Mouse (Mus musculus): ENCODE measurements at regions not wholly inside any gene's neighbourhood (a gene's known extent, or its start where the extent isn't known, plus 50 kb on each side); places are given as distances from the start of the nearest gene placed in this dataset.
A peak's percentile ranks its signal among the peaks of the same experiment; 100 is the strongest.

DNA sequence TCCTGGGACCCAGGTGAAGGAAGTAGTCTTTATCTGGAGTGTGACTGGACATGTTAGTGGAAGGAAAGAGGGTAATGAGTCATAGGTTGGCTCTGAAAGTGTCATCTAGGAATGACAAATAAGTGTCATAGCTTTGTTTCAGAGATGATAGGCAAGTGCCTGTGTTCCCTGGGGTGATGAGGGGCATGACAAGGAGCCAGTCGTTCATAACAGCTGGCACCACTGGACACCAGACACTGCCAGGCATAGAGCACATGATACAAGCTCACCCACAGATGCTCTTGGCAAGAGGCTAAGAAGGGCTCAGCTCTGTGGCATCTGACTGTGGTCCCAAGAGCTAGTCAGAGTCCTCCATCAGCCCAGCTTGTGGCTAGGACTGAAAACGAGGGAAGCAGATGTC is 171.0 kb downstream of the Rab11fip4 start:
- peak; percentile 83 for DNase-seq

DNA sequence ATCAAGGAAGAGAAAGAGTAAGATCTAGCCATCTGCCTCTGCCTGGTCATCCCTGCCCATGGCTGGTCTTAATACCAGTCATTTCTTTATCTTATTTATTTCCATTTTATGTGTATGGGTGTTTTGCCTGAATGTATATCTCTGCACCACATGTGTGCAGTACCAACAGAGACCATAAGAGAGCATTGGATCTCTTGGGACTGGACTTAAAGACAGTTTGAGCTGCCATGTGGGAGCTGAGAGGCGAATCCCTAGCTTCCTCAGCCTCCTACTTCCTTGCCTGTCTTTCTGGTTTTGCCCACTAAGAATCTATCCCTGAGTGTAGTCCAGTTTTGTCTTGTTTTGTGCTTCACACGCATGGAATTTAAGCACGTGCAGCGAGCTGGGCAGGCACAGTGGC is 169.5 kb downstream of the Rab11fip4 start:
- DNase-seq = peak; percentile 42

DNA sequence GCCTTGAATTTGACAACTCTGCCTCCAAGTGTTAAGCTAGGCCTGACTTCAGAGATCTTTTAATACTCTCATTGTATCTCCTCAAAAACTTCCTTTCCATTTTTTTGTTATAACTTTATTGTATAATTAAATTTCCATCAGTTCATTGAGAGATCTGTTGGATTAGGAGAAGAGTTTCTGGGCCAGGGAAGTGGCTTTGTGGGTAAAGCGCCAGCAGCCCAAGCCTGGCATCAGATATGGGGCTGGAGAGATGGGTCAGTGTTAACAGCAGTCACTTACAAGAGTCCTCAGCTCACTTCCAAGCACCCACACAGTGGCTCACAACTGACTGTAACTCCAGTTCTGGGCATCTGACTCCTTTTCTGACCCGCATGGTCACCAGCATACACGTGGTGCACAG is 167.3 kb downstream of the Rab11fip4 start:
- peak; percentile 64 for DNase-seq

DNA sequence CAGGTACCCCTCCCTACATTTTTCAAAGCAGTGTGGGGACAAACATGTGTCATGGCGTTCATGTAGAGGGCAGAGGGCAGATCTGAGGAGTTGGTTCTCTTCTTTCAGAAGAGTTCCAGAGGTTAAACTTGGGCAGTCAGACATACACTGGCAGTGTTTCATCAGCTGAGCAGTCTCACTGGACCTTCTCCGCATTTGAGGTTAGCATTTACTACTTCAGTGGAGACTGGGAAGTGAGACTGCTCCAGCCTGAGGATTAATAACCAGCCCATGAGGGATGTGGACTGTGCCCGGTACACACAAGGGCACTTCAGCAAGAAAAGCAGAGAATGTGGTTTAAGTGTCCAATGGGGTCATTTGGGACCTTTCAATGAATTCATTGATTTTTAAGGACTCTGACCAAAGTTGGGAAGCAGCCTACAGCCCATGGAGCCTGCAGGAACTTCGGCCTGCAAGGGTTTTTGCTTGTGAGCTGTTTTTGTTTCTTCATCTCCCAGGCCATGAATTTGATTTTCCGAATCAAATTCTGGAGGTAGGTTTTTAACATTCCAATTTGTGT is 166.6 kb downstream of the Rab11fip4 start:
- DNase-seq = peak; percentile 39

DNA sequence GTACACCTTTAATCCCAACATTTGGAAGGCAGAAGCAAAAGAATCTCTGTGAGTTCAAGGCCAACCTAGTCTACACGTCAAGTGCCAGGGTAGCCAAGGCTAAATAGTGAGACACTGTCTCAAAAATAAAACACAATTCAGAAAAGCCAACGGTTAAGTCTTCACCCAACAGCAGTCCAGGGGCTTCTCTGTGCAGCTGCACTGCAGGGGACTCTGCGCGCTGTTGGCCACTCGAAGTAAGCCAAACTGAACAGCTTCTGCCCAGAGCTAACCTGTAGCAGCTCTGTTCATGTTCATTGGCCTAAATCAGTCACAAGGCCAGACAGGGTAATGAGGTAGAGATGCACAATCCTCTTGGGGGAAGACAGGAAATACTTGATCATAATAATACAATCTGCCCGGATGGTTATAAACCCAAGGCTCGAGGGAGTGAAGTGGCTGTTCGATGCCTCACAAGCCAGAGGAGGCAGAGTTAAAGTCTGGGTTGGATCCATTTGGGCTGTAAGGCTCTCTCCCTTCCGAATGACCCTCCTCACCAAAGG is 165.4 kb downstream of the Rab11fip4 start:
- peak; percentile 60 for DNase-seq

DNA sequence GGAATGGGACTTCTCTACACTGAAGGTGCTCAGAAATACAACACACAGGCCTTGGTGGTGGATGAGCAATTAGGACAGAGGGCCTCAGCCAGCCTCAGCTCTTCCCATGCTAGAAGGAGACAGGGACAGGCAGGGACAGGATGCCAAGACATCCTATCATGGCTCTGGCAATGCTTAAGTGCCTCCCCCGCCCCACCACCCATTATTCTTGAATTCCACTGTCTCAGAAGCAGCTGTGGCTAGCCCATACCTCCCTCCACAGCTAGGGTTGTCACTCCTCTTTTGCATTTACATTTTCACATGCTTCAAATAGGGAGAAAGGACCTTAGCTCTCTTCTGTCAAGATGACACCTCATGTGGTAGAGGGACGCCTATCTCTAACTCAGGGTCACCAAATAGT is 162.5 kb downstream of the Rab11fip4 start:
- DNase-seq = peak; percentile 70

DNA sequence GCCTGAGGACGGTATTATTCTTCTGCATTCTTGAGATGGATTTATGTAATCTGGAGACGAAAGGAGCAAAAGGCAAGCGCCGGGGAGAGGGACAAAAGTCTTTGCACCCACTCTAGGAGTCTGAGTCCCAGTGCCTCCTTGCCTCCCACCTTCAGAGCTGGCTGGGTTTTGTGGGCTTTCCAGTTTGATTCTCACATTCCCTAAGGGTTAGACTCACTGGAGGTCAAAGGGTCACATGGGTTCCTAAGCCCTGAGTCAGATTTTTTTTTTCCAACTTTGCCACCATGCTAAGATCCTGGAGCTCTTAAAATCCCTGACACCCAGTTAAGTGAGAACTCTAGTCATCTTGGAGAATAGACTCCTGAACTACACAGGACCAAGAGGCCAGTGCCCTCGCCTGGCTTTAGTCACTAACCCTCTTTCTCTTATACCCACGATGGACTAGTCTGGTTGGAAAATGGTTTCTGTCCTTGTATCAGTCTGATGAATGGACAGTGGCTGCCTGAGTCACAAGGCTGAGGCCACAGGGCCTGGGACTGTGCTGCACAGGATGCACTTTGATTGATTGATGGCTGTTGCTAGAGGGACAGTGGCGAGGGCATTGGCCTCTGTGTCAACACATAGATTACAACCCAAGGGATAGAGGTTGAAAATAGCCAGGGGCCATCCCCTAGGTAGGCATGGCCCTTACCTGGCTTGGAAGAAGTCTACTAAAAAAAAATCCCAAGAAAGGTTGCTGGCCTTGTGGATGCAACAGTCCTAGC is 161.9 kb downstream of the Rab11fip4 start:
- peak; percentile 53 for DNase-seq

DNA sequence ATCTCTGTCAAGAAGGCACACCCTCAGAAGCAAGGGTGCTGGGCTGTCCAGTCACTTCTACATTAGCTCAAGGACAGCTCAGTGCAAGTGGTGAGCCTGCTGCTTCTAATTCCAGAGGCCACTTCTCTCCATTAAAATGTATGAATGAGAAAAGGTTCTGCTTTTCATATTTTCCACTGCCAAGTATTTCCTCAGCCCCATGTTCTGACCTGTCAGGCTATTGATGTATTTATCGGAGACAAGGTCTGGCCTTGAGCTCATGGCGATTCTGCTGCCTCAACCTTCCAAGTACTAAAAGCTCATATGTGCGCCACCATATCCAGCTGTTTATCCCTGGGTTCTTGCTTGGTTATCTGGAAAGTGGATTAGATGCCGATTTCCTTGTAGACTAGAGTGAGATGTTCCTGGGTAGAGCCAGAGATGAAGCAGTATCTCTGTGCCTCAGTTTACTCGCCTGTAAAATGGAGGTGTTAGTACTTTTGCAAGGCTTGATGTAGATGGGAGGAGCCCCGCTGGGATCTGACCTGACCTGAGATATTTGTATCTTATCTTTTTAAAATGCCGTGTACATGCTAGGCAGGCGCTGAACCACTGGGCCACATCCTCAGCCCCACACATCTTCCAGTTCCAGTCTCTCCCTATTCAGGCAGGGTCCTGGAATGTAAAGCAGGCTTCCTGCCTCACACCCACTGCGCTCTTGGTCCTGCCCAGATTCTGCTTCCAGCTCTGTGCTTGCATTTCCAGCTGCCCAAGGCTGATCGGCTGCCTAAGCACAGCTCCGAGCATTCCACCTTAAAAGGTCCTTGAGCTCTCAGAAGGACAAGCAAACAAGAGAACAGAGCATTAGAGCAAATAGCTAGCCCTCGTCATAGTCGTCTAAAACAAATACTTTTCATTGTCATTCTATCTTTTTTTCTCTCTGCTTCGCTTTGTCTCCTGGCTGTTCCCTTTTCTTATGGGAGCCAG is 161.0 kb downstream of the Rab11fip4 start:
- peak; percentile 39 for DNase-seq

DNA sequence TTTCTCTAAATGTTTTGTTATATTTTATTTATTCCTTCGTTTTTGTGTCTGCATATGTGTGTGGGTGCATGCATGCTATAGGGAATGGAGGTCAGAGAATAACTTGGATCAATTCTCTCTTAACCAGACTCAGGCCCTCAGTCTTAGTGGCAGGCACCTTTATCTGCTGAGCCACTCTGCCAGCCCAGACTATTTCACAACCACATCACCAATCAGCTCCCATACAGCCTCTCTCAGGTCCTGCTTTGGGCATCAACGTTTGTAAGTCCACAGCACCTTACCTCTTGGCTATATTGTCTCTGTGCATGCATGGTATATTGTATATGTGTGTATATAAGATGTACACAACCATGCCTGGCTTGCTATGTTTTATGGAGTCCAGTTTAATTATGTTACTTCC is 159.9 kb downstream of the Rab11fip4 start:
- peak; percentile 49 for DNase-seq

DNA sequence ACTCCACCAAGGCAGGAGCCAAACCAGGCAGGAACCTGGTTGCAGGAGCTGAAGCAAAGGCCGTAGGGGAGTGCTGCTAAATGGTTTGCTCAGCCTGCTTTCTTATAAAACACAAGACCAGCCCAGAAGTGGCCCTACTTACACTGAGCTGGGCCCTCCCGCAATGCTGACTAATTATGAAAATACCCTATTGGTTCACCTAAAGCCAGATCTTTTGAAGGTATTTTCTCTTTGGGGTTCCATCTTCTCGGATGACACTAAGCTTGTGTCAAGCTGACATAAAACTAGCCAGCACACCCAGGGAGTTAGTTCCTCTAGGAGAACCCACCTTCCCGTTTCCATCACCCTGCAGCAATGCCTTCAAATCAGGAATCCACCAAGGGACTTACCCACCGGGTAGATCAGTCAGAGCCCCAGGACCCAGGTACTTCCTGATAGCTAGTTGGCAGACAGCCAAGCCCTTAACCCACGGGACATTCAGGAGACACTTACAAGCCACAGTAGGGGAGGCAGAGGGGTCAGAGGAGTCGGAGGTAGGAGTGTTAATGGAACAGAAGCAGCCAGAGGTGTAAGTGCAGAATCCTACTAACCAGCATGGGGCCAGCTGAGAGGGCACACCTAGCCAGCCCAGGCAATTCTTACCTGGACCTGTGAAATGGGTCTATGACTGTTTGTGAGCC is 158.9 kb downstream of the Rab11fip4 start:
- DNase-seq = peak; percentile 82

DNA sequence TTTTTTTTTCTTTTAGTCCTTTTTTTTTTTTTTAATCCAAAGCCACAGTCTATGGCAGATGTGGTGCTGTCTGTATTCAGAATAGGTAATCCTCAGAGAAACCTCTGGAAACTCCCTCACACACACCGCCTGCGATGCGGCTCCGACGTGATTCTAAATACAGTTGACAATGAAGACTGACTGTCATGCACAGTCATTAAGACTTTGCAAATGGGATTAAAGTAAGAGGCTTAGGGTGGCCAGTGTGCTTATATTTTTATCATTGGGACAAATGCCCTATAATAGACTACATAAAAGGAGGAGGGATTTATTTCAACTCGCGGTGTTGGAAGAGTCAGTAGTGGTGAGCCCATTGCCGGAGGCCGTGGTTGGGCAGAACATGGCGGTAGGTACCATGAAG is 158.1 kb downstream of the Rab11fip4 start:
- DNase-seq = peak; percentile 56

DNA sequence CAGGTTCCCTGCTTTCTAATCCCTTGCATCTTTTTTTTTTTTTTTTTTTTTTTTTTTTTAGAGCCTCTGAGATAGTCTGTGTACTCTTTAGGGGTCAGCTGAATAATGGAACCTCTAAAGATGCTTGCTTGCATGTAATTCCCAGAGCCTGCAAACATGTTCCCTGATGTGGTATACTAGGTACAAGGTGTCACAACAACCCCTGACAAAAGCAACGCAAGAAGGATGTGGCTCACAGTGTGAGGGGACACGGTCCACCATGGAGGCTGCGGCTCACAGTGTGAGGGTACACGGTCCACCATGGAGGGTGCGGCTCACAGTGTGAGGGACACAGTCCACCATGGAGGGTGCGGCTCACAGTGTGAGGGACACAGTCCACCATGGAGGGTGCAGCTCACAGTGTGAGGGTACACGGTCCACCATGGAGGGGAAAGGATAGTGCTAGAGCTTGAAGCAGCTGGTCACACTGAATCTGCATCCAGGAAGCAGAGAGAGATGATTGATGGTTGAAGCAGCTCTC is 157.7 kb downstream of the Rab11fip4 start:
- DNase-seq = peak; percentile 74

DNA sequence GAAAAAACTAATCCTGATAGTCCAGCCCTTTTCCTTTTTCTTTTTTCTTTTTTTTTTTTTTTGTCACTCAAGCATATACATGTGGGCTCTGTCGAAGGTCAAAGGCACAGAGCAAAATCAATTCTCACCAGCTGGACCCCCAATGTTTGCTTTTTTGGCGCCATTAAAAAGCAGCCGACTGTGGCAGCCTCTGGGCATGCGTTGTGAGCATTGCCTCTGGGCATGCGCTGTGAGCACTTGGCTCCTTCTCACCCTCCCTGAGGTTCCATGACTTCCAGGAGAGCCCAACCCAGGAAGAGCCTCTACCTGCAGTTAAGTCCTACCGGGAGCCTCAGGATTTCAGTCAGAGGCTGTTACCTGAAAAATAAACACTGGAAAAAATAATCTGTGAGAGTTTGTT is 156.8 kb downstream of the Rab11fip4 start:
- DNase-seq = peak; percentile 14

Data from heart, adult 11 months (tissue).